Mouse (Mus musculus) megakaryocyte progenitor cell, adult 5-6 weeks (primary cell): ENCODE results near the gene Naf1. TPM values are rescaled to one million over a fixed set of nuclear protein-coding genes. Genes with fewer than 3 reads are reported as not detected.
A peak's percentile ranks its signal among the peaks of the same experiment; 100 is the strongest.

Experiments
- ATAC-seq: replicated peaks from 2 replicates; pipeline ENCODE4 v1.8.0; 2016; ENCODE audit warnings: mild to moderate bottlenecking, moderate TSS enrichment, inconsistent platforms; ENCODE audit not compliant: poor library complexity
- total RNA-seq, 2 experiments: library from RNA; stranded (forward) in 1 of 2; stranded (reverse) in 1 of 2; fragments of 157-497, 149-512 nt in 1 of 2; fragments of 200-1000 nt in 1 of 2; gene quantifications; 2 replicates each; pipeline versions ENCODE4 v1.2.3 to v1.2.4; 2015 to 2017

Gene Naf1
- 68.6 and 75.4 TPM in 2 replicates for total RNA-seq (2015)
- 9.4 and 13.7 TPM in 2 replicates for total RNA-seq (2017)

GRCm38 (mm10) chr8:66860023-66860422 is at the start of gene Naf1:
TSS of gene Naf1 (plus strand) at chr8:66860217.
- ATAC-seq = peak; percentile 90

DNA sequence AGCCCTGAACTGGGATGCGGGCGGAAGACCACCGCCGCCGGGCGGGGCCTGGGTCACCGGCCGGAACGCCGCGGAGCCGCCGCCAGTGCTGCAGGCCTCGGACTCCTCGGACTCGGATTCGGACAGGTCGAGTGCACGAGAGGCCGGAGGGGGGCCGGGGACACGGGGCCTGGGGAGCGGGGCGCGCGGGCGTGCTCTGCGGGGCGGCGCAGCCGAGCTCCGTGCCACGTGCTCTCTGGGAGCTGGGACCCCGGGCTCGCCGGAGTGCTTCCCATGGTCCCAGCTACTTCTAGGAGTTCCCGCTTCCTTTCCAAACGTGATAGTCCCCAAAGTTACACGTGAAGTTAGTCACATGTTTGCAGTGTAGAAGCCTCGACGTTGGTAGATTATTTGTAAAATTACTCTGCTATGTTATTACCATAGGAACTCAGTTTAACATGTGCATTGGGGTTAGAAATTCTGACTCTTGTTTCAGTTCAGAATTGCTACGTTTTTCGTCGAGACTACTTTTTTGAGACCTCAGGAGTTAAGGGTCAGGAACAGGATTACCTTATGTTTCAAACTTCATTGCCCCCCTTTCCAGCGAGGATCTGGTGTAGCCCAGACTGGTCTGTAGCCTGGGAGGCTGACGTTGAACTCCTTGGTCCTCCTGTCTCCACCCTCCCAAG is 1.0 kb downstream of the Naf1 start:
- peak; percentile 41 for ATAC-seq

- ATAC-seq = peak; percentile 9; the same call in 1 of the 2 replicates
These were observed 1.8 kb downstream of the Naf1 start for GRCm38 (mm10) chr8:66861589-66862500.

DNA sequence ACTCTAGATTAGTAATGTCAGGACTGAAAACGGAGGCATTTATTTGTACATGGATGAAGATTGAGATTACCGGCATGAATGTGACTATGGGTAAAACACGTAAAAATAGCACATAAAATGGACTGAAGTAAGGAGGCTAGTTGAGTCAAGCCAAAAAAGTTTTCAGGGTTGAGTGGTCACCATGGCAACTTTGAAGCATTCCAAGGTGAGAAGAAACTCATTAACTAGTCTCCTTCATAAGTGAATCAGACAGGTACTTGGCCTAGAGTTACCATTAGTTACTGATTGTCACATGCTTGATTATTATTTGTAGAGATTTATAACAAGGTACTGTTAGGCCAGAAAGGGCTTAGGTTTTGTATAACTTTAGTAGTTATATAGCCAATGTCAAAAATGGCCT is 3.7 kb downstream of the Naf1 start:
- ATAC-seq = no peak

DNA sequence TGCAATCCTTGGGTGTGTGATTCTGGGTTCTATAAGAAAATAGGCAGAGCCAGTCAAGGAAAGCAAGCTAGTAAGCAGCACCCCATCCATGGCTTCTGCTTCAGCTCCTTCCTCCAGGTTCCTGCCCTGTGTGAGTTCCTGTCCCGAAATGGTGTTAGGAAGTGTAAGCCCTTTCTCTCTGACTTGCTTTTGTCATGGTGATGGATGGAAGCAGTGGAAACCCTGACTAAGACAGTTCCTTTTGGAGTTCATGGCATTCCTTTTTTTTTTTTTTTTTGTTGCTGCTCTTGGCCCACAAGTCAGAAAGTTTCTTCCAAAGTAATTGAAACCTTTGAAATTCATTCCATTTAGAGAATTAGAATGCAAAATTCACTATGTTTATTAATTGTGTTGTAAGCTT is 5.1 kb downstream of the Naf1 start:
- no peak for ATAC-seq

DNA sequence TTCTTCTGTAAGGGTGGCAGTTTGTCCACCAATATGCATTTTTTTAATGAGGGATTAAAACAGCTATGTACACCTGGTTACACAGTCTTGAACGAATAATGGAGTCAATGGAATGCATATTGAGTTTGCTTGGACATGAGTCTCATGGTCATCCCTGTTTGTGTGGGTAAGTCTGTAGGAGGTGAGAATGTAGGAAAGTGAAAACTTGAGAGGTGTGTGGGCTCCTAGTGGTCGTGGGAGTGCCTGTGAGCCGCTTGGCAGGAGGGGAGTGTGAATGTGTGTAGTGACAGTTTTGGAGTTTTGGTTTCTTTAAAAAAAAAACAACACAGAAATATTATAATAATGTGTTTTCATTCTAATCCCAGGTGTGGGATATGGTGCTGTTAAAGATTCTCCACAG is 7.7 kb downstream of the Naf1 start:
- ATAC-seq = no peak

GRCm38 (mm10) chr8:66869211-66869932 is 9.4 kb downstream of the Naf1 start:
- ATAC-seq = peak; percentile 34; the same call in 1 of the 2 replicates

- ATAC-seq = no peak
These were observed 23.8 kb downstream of the Naf1 start for GRCm38 (mm10) chr8:66883866-66884265.

DNA sequence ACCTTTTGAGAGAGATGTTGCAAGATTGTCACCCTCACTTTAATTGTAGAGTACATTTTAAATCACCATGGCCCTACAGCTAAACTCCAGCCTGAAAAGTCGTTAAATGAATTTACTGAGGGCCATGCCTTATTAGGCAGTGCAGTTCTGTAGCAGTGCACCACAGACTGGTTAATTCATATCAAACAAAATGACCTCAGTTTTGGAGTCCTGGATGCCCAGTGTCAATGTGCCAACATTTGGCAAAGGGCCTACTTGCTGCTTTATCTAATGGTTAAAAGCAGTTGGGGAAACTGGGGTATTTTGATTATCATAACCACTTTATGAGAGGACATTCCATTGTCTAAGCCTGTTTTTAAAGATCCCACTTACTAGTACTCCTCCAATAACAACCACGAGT is 31.9 kb downstream of the Naf1 start:
- peak; percentile 52 for ATAC-seq

- no peak for ATAC-seq
These were observed 45.0 kb downstream of the Naf1 start for GRCm38 (mm10) chr8:66905000-66905399.

- no peak for ATAC-seq
These were observed 45.5 kb downstream of the Naf1 start for GRCm38 (mm10) chr8:66905557-66905956.

GRCm38 (mm10) chr8:66906116-66906515 is 46.1 kb downstream of the Naf1 start:
- no peak for ATAC-seq

GRCm38 (mm10) chr8:66910684-66911083 is 50.7 kb downstream of the Naf1 start:
- ATAC-seq = no peak

GRCm38 (mm10) chr8:66913616-66914536 is 53.9 kb downstream of the Naf1 start:
- peak; percentile 99 for ATAC-seq

GRCm38 (mm10) chr8:66916056-66916455 is 56.0 kb downstream of the Naf1 start:
- no peak for ATAC-seq

DNA sequence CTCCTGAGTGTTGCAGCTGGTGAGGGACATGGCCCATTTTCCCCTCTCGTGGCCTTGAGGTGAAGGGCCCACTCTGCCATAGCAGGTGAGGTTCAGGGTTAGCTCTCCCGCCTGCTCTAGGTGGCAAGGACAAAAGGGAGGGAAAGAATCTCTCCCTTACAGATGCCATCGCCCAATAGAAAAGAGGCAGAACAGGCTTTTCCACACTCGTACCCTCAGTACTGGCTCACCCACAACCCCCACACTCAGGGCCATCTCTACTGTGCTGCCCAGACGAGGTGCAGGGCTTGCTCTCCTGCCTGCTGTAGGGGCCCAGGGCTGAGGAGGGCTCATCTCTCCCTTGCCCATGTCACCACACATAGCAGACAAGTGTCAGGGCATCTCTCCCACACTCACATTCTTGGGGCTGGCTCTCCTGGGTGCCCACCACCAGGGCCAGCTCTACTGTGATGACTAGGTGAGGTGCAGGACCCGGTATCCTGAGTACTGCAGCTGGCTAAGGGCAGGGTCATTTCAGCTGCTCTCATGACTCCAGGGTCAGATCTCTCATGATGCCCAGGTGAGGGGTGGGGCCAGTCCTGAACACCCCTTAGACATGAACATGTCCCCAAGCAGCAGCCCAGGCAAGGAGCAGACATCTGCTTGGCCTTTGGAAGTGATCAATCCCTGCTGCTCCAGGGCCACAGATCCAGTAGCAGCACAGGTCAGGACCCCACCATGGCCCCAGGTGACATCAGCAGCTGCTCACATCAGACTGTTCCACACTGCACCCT is 57.9 kb downstream of the Naf1 start:
- ATAC-seq = no peak

DNA sequence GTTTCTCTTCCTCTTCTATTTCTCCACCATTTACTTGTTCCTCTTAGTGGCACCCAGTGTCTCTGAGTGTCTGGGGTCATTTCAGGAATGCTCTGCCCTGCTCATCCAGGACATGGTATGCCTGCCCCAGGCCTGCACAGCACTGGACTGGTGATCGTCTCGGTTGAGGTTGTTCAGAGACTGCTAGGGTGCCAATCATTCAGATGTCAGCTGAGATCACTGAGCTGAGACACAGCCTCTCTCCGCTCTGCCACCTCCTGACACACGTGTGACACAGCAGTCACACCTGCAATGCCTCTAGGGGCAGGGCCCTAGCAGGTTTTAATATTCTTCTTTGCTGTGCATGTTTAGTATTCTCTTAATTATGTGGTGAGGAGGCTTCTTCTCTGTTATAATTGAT is 58.5 kb downstream of the Naf1 start:
- ATAC-seq = no peak

DNA sequence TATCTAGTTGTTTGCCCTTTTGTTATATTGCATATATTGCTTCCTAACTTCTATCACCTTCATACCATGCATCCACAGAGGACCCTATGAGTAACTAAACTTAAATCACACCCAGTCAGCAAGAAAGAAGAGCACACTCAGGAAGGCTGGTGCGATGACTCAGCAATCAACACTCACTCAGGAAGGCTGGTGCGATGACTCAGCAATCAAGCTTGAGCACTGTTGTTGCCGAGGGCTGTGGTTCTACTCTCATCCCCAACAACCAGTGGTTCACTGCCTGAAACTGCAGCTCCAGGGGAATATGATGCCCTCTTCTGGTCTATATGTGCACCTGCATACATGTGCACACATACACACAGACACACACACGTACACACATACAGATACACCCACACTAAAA is 73.7 kb downstream of the Naf1 start:
- no peak for ATAC-seq

GRCm38 (mm10) chr8:66936236-66936635 is 76.2 kb downstream of the Naf1 start:
- no peak for ATAC-seq
